Mouse (Mus musculus) midbrain, embryonic 14.5 days (tissue): ENCODE measurements around the gene Tecr. TPM values are rescaled to one million over a fixed set of nuclear protein-coding genes. Genes with fewer than 3 reads are reported as not detected.
A peak's percentile ranks its signal among the peaks of the same experiment; 100 is the strongest.

ENCODE experiments used
- ATAC-seq: fragments of 200-750 bp; cut with Nextera tagmentation; 2 replicates; pipeline ENCODE4 v1.8.0; 2017; ENCODE audit warnings: moderate number of reproducible peaks, moderate library complexity; ENCODE audit not compliant: low FRiP score, low TSS enrichment
- DNase-seq: peaks from one replicate; pipeline ENCODE4 v3.0.0-alpha.2; 2015
- H3K27ac ChIP-seq: fragments of 300-500 bp; sonication (generic); replicated peaks from 2 replicates; pipeline ENCODE4 v1.5.1; 2014; ENCODE audit warnings: mild to moderate bottlenecking, low read depth, low read length, moderate library complexity
- H3K27me3 ChIP-seq: fragments of 300-500 bp; sonication (generic); 2 replicates; pipeline ENCODE4 v1.6.1; 2014; ENCODE audit warnings: low read length, control low read depth, mixed read lengths; ENCODE audit not compliant: control insufficient read depth, insufficient read depth
- H3K36me3 ChIP-seq: fragments of 300-500 bp; sonication (generic); 2 replicates; pipeline ENCODE4 v1.6.1; 2014; ENCODE audit warnings: low read length, control low read depth; ENCODE audit not compliant: control insufficient read depth, insufficient read depth
- H3K4me1 ChIP-seq: fragments of 300-500 bp; sonication (generic); 2 replicates; pipeline ENCODE4 v1.6.1; 2014; ENCODE audit warnings: mild to moderate bottlenecking, antibody characterized with exemption, low read length, control low read depth; ENCODE audit not compliant: control insufficient read depth, insufficient read depth
- H3K4me2 ChIP-seq: fragments of 300-500 bp; sonication (generic); 2 replicates; pipeline ENCODE4 v1.6.1; 2014; ENCODE audit warnings: mild to moderate bottlenecking, low read length, moderate library complexity
- H3K4me3 ChIP-seq: fragments of 300-500 bp; sonication (generic); replicated peaks from 2 replicates; pipeline ENCODE4 v1.5.1; 2014; ENCODE audit warnings: low read depth, low read length
- H3K9ac ChIP-seq: fragments of 300-500 bp; sonication (generic); replicated peaks from 2 replicates; pipeline ENCODE4 v1.6.1; 2014; ENCODE audit warnings: mild to moderate bottlenecking, low read length, moderate library complexity
- H3K9me3 ChIP-seq: fragments of 300-500 bp; sonication (generic); 2 replicates; pipeline ENCODE4 v1.6.1; 2016; ENCODE audit warnings: low read length, control low read depth, mixed read lengths; ENCODE audit not compliant: control insufficient read depth
- WGBS: fragments of 180-500 bp; shearing (Covaris S2); extraction: QIAGEN DNeasy Blood & Tissue Kit; methylation state at CpG from one replicate; pipeline ENCODE4 v1.1.7; 2014; 5-methylcytosine and 5-hydroxymethylcytosine counted together
- polyA plus RNA-seq: library from polyadenylated mRNA; unstranded; fragments of >200 nt; fragmentation: Nextera tagmentation; extraction: Ambion mirVana; gene quantifications from 2 replicates; pipeline ENCODE4 v1.2.1, GENCODE M21; 2014

Gene Tecr
- polyA plus RNA-seq, 1 experiment from 2014 or later = 987 TPM

GRCm38 (mm10) chr8:83568755-83569154 is 39.0 kb downstream of the Tecr start:
- 80% methylated on average over 5 of the region's 5 CpGs for WGBS
- no peak for DNase-seq
- no peak for ATAC-seq
- Histone ChIP-seq H3K9ac (no peak overlapping the region), H3K36me3 (peaks cover 40% of the 10 kb centered on the region), H3K4me1 (peaks cover 6% of the 10 kb centered on the region), H3K27ac (no peak overlapping the region), H3K27me3 (no peaks in the 10 kb centered on the region), H3K4me2 (no peak overlapping the region), H3K4me3 (no peak overlapping the region), H3K9me3 (no peaks in the 10 kb centered on the region)

- no peak overlapping the region for H3K4me3 ChIP-seq
- DNase-seq (no peak), ATAC-seq (no peak)
- H3K27me3 ChIP-seq = no peaks in the 10 kb centered on the region
- H3K9ac ChIP-seq = 0 out of 2 replicates have a peak overlapping the region, but pooled peaks have one; percentile 77
- peaks cover 6% of the 10 kb centered on the region for H3K4me1 ChIP-seq
- 76% methylated on average over 5 of the region's 5 CpGs for WGBS
- no peak overlapping the region for H3K27ac ChIP-seq
- no peaks in the 10 kb centered on the region for H3K9me3 ChIP-seq
- peaks cover 34% of the 10 kb centered on the region for H3K36me3 ChIP-seq
- H3K4me2 ChIP-seq = no peak overlapping the region
Observed at GRCm38 (mm10) chr8:83568128-83568527, 39.6 kb downstream of the Tecr start.

GRCm38 (mm10) chr8:83567668-83568067 is 40.1 kb downstream of the Tecr start:
- H3K27ac ChIP-seq = no peak overlapping the region
- peak overlapping the region; percentile 92 for H3K4me2 ChIP-seq
- H3K9me3 ChIP-seq = no peaks in the 10 kb centered on the region
- peak overlapping the region; percentile 64 for H3K4me3 ChIP-seq
- ATAC-seq = no peak
- no peak for DNase-seq
- peaks cover 6% of the 10 kb centered on the region for H3K4me1 ChIP-seq
- H3K36me3 ChIP-seq = peaks cover 31% of the 10 kb centered on the region
- 62% methylated on average over 3 of the region's 3 CpGs for WGBS
- peak overlapping the region; percentile 77 for H3K9ac ChIP-seq
- H3K27me3 ChIP-seq = no peaks in the 10 kb centered on the region

GRCm38 (mm10) chr8:83566469-83567395 is 41.0 kb downstream of the Tecr start, which contains the start of gene Ndufb7:
Ndufb7 (plus strand) TSS chr8:83566671.
- Histone ChIP-seq H3K27me3 (no peaks in the 10 kb centered on the region), H3K4me2 (peak within 1 kb of the TSS; percentile 92)

GRCm38 (mm10) chr8:83565731-83566375 is 41.9 kb downstream of the Tecr start:
- H3K36me3 ChIP-seq = peaks cover 13% of the 10 kb centered on the region
- peaks cover 6% of the 10 kb centered on the region for H3K4me1 ChIP-seq
- H3K27me3 ChIP-seq = no peaks in the 10 kb centered on the region
- peak; percentile 1; the same call in 1 of the 2 replicates for ATAC-seq
- H3K9ac ChIP-seq = no peak overlapping the region
- H3K27ac ChIP-seq = no peak overlapping the region
- no peak overlapping the region for H3K4me3 ChIP-seq
- no peaks in the 10 kb centered on the region for H3K9me3 ChIP-seq
- H3K4me2 ChIP-seq = peak overlapping the region; percentile 18; the same call in 1 of the 2 replicates
- DNase-seq = peak; percentile 34
- 77% methylated on average over 9 of the region's 9 CpGs for WGBS

More at GRCm38 (mm10) chr8:83566469-83567395, 41.0 kb downstream of the Tecr start, which contains the start of gene Ndufb7:
- ATAC-seq (peak; percentile 89), DNase-seq (peak; percentile 96)
- H3K4me3 ChIP-seq = peak within 1 kb of the TSS; percentile 64
- peaks cover 21% of the 10 kb centered on the region for H3K36me3 ChIP-seq
- H3K9me3 ChIP-seq = no peaks in the 10 kb centered on the region
- H3K27ac ChIP-seq = peak within 1 kb of the TSS; percentile 73
- peak within 1 kb of the TSS; percentile 77 for H3K9ac ChIP-seq
- H3K4me1 ChIP-seq = peaks cover 6% of the 10 kb centered on the region
- WGBS = 1% methylated on average over 48 of the region's 48 CpGs

- Histone ChIP-seq H3K9ac (no peak overlapping the region), H3K4me1 (peaks cover 6% of the 10 kb centered on the region), H3K9me3 (no peaks in the 10 kb centered on the region), H3K4me3 (no peak overlapping the region), H3K27me3 (no peaks in the 10 kb centered on the region), H3K27ac (no peak overlapping the region), H3K4me2 (no peak overlapping the region), H3K36me3 (no peaks in the 10 kb centered on the region)
- WGBS = 76% methylated on average over 4 of the region's 4 CpGs
- no peak for ATAC-seq
- no peak for DNase-seq
Observed at GRCm38 (mm10) chr8:83563246-83563645, 44.5 kb downstream of the Tecr start.

GRCm38 (mm10) chr8:83562669-83563068 is 45.1 kb downstream of the Tecr start:
- Histone ChIP-seq H3K4me2 (no peak overlapping the region), H3K4me3 (no peak overlapping the region), H3K27ac (no peak overlapping the region), H3K27me3 (no peaks in the 10 kb centered on the region), H3K4me1 (peaks cover 3% of the 10 kb centered on the region), H3K9ac (no peak overlapping the region), H3K36me3 (no peaks in the 10 kb centered on the region), H3K9me3 (no peaks in the 10 kb centered on the region)
- no peak for ATAC-seq
- no peak for DNase-seq
- 87% methylated on average over 3 of the region's 3 CpGs for WGBS

GRCm38 (mm10) chr8:83535736-83536135 is 72.0 kb downstream of the Tecr start, which contains the start of gene Olfr370:
Olfr370 (plus strand) TSS chr8:83535780.
- WGBS = 72% methylated on average over 3 of the region's 3 CpGs
- Histone ChIP-seq H3K4me1 (no peaks in the 10 kb centered on the region), H3K27ac (no peak within 1 kb of the TSS), H3K4me2 (no peak within 1 kb of the TSS), H3K4me3 (no peak within 1 kb of the TSS), H3K36me3 (no peaks in the 10 kb centered on the region), H3K9me3 (no peaks in the 10 kb centered on the region), H3K27me3 (no peaks in the 10 kb centered on the region), H3K9ac (no peak within 1 kb of the TSS)
- ATAC-seq (no peak), DNase-seq (no peak)
